8 mouse cellular contexts compared by ENCODE assay signal in the genomic region with DNA sequence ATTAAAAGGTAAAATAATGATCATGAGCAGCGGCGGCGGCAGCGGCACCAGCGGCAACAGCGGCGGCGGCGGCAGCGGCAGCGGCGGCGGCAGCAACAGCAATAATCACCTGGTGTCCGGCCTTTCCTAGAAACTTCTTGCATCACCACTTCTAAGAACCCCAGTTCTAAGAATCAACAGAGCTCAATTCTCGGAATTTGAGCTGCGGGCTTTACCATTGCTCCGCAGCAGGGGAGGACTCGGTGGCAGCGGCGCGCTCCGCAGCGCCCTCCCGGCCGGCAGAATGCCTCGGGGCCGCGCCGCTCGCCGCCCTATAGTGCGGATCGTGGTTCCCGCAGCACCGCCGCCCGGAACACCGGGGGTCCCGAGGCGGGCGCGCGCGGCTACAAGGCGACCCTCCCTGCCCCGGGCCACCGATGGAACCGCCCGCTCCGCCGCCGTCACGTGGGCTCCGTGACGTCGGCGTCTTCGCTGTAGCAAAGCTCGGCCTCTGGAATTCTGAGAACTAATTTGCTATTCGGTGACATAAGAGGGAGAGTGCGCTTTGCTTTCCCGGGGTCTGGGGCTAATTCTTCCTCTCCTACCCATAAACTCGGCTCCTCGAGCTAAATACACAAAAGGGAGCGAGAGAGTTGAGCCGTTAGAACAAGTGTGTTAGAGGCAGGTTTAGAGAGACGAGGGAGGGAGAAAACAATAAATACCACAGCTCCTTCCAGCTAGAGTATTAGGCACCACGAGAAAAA. TPM values are rescaled to one million over a fixed set of nuclear protein-coding genes. Genes with fewer than 3 reads are reported as not detected.
DNase-seq lines count a peak whose midpoint lies in the region; ATAC-seq and TF ChIP-seq lines count a peak whose summit lies in the region.

Gene Gm37419, plus strand, starts transcription at position 17 of the 743 bp plus-strand sequence.
Gene Bcl6, minus strand, starts transcription at position 387 of the 743 bp plus-strand sequence.

- peak within 1 kb of the TSS; percentile 74 for H3K9ac ChIP-seq in hindbrain, embryonic 12.5 days
- peak within 1 kb of the TSS; percentile 100 for H3K9ac ChIP-seq in lung, postnatal 0 days (replicated peaks; ENCODE audit: low read depth)

- peak; percentile 89 for ATAC-seq in hindbrain, embryonic 12.5 days (ENCODE audit: low FRiP score)
- peak; percentile 80 for ATAC-seq in lung, postnatal 0 days

- DNase-seq in Muller cell, postnatal 12 days (ENCODE audit: inconsistent ontology term) = peak; percentile 95
- peak; percentile 91 for DNase-seq in cerebellum, adult 9-10 months
- DNase-seq in frontal cortex, adult 2 months (ENCODE audit: extremely low spot score in 1 of 2, low spot score in 1 of 2) = peak; percentile 60 to 87
- peak; percentile 80 to 85 for DNase-seq in layer of hippocampus, postnatal 10 days (ENCODE audit: low spot score in 2 of 2)
- DNase-seq in lung, postnatal 0 days (ENCODE audit: low spot score) = peak; percentile 97
- DNase-seq in ovary, postnatal 10 days (ENCODE audit: low spot score) = peak; percentile 84
- DNase-seq in thymus, postnatal 0 days (ENCODE audit: low spot score) = peak; percentile 90

- TF ChIP-seq EP300 in lung, postnatal 0 days (IDR thresholded peaks at IDR 0.05) = peak; percentile 82

- H3K27ac ChIP-seq in hindbrain, embryonic 12.5 days = peak within 1 kb of the TSS; percentile 97
- H3K27ac ChIP-seq in lung, postnatal 0 days (ENCODE audit: low read length) = peak within 1 kb of the TSS; percentile 100

- no peaks in the 10 kb centered on the region for H3K9me3 ChIP-seq in hindbrain, embryonic 12.5 days (replicated peaks)
- no peaks in the 10 kb centered on the region for H3K9me3 ChIP-seq in lung, postnatal 0 days (ENCODE audit: low read length)

- H3K27me3 ChIP-seq in hindbrain, embryonic 12.5 days = peaks cover 38% of the 10 kb centered on the region
- no peaks in the 10 kb centered on the region for H3K27me3 ChIP-seq in lung, postnatal 0 days (replicated peaks; ENCODE audit: insufficient read depth, low read length)

- H3K4me1 ChIP-seq in hindbrain, embryonic 12.5 days = peaks cover 25% of the 10 kb centered on the region
- H3K4me1 ChIP-seq in lung, postnatal 0 days (ENCODE audit: insufficient read depth, low read depth, low read length) = peaks cover 19% of the 10 kb centered on the region; the same call in 1 of the 2 replicates

- H3K4me2 ChIP-seq in hindbrain, embryonic 12.5 days (replicated peaks) = peak within 1 kb of the TSS; percentile 97
- peak within 1 kb of the TSS; percentile 94 for H3K4me2 ChIP-seq in lung, postnatal 0 days (replicated peaks; ENCODE audit: low read depth, low read length)

- peak within 1 kb of the TSS; percentile 71 for H3K4me3 ChIP-seq in hindbrain, embryonic 12.5 days
- peak within 1 kb of the TSS; percentile 88 for H3K4me3 ChIP-seq in lung, postnatal 0 days (ENCODE audit: low read depth, low read length)

- H3K36me3 ChIP-seq in hindbrain, embryonic 12.5 days = no peaks in the 10 kb centered on the region
- H3K36me3 ChIP-seq in lung, postnatal 0 days (ENCODE audit: insufficient read depth, low read length) = no peaks in the 10 kb centered on the region

- 0 out of 2 replicates have a peak, but pooled peaks have one; percentile 7 for TF ChIP-seq CTCF in lung, postnatal 0 days (IDR thresholded peaks at IDR 0.05)

- WGBS in hindbrain, embryonic 12.5 days = under 1% methylated on average over 68 of the region's 68 CpGs
- WGBS in lung, postnatal 0 days = 0% methylated on average over 65 of the region's 68 CpGs

RNA-seq across cellular contexts. Expression of gene Gm37419, which starts in this region (rescaled TPM):
- polyA plus RNA-seq in frontal cortex, adult 2 months (2012; rRNA removed) = not detected in 2 replicates
- polyA plus RNA-seq in hindbrain, embryonic 12.5 days (2016; fragmentation: Nextera tagmentation; extraction: Ambion mirVana) = not detected in 2 replicates
- not detected for total RNA-seq in layer of hippocampus, postnatal 10 days (2021)
- polyA plus RNA-seq in lung, postnatal 0 days (2015; fragmentation: Nextera tagmentation; extraction: Ambion mirVana) = not detected in 2 replicates
- not detected in 2 replicates for polyA plus RNA-seq in thymus, postnatal 0 days (2015; fragmentation: Nextera tagmentation; extraction: Ambion mirVana)

RNA-seq across cellular contexts. Expression of gene Bcl6, which starts in this region (rescaled TPM):
- polyA plus RNA-seq in frontal cortex, adult 2 months (2012; rRNA removed) = 19.2 and 20.8 TPM in 2 replicates
- polyA plus RNA-seq in hindbrain, embryonic 12.5 days (2016; fragmentation: Nextera tagmentation; extraction: Ambion mirVana) = 0.12 and 0.18 TPM in 2 replicates
- 10 to 100 TPM; 31.9 to 36.6 TPM for total RNA-seq in layer of hippocampus, postnatal 10 days (2021)
- 2.3 TPM in 2 replicates for polyA plus RNA-seq in lung, postnatal 0 days (2015; fragmentation: Nextera tagmentation; extraction: Ambion mirVana)
- 11.9 and 15.1 TPM in 2 replicates for polyA plus RNA-seq in thymus, postnatal 0 days (2015; fragmentation: Nextera tagmentation; extraction: Ambion mirVana)

Comparison
In these comparisons a context has a peak if more than half of its experiments do, and no peak if none do; other contexts are left out.
1. Peak in every context shown above with its lines: DNase-seq, ATAC-seq, H3K4me3 ChIP-seq and H3K27ac ChIP-seq.
2. Peak in ATAC-seq, H3K4me3 ChIP-seq, H3K27ac ChIP-seq, H3K9ac ChIP-seq and H3K4me2 ChIP-seq in hindbrain, embryonic 12.5 days; RNA of the genes that start here not detected or under 1 TPM.